Mouse (Mus musculus) forebrain, embryonic 15.5 days (tissue): ENCODE results near the gene Rint1. TPM values are rescaled to one million over a fixed set of nuclear protein-coding genes. Genes with fewer than 3 reads are reported as not detected.

Experiments
- ATAC-seq: fragments of 200-750 bp; cut with Nextera tagmentation; replicated peaks from 2 replicates; pipeline ENCODE4 v1.8.0; 2017; ENCODE audit warnings: mild to moderate bottlenecking, moderate TSS enrichment, moderate library complexity
- H3K27ac ChIP-seq: fragments of 300-500 bp; sonication (generic); replicated peaks from 2 replicates; pipeline ENCODE4 v1.5.1; 2015; ENCODE audit warnings: mild to moderate bottlenecking, inconsistent platforms
- H3K27me3 ChIP-seq: fragments of 300-500 bp; sonication (generic); 2 replicates; pipeline ENCODE4 v1.6.1; 2015; ENCODE audit warnings: inconsistent platforms
- H3K36me3 ChIP-seq: fragments of 300-500 bp; sonication (generic); 2 replicates; pipeline ENCODE4 v1.6.1; 2015; ENCODE audit warnings: mild to moderate bottlenecking, inconsistent platforms
- H3K4me1 ChIP-seq: fragments of 300-500 bp; sonication (generic); 2 replicates; pipeline ENCODE4 v1.6.1; 2015; ENCODE audit warnings: inconsistent platforms
- H3K4me2 ChIP-seq: fragments of 300-500 bp; sonication (generic); replicated peaks from 2 replicates; pipeline ENCODE4 v1.6.1; 2015; ENCODE audit warnings: mild to moderate bottlenecking, inconsistent platforms
- H3K4me3 ChIP-seq: fragments of 300-500 bp; sonication (generic); 2 replicates; pipeline ENCODE4 v1.5.1; 2015; ENCODE audit warnings: mild to moderate bottlenecking, inconsistent platforms
- H3K9ac ChIP-seq: fragments of 300-500 bp; sonication (generic); replicated peaks from 2 replicates; pipeline ENCODE4 v1.6.1; 2015; ENCODE audit warnings: mild to moderate bottlenecking, inconsistent platforms
- H3K9me3 ChIP-seq: fragments of 300-500 bp; sonication (generic); 2 replicates; pipeline ENCODE4 v1.6.1; 2016; ENCODE audit warnings: inconsistent platforms
- WGBS: fragments of 180-500 bp; shearing (Covaris S2); methylation state at CpG from one replicate; pipeline ENCODE4 v1.1.7; 2015; ENCODE audit warnings: mixed read lengths; 5-methylcytosine and 5-hydroxymethylcytosine counted together
- polyA plus RNA-seq: library from polyadenylated mRNA; unstranded; fragments of >200 nt; fragmentation: Nextera tagmentation; extraction: Ambion mirVana; gene quantifications from 2 replicates; pipeline ENCODE4 v1.2.1, GENCODE M21; 2015

Gene Rint1
- polyA plus RNA-seq, 1 experiment from 2014 or later: 28.4 TPM

GRCm38 (mm10) chr5:23857189-23857588 is 69.7 kb downstream of the Rint1 start:
- Histone ChIP-seq H3K9ac (no peak overlapping the region), H3K27me3 (no peaks in the 10 kb centered on the region), H3K4me3 (no peak overlapping the region), H3K36me3 (peaks cover 47% of the 10 kb centered on the region), H3K4me1 (no peaks in the 10 kb centered on the region), H3K4me2 (no peak overlapping the region), H3K9me3 (no peaks in the 10 kb centered on the region), H3K27ac (no peak overlapping the region)
- no peak for ATAC-seq

GRCm38 (mm10) chr5:23858001-23858400 is 70.5 kb downstream of the Rint1 start:
- no peak for ATAC-seq
- no peak overlapping the region for H3K4me3 ChIP-seq
- H3K9me3 ChIP-seq: no peaks in the 10 kb centered on the region
- H3K9ac ChIP-seq: no peak overlapping the region
- WGBS: 91% methylated on average over 3 of the region's 3 CpGs
- H3K36me3 ChIP-seq: peaks cover 40% of the 10 kb centered on the region
- no peak overlapping the region for H3K4me2 ChIP-seq
- no peaks in the 10 kb centered on the region for H3K4me1 ChIP-seq
- H3K27me3 ChIP-seq: no peaks in the 10 kb centered on the region
- no peak overlapping the region for H3K27ac ChIP-seq

GRCm38 (mm10) chr5:23858643-23859042 is 71.1 kb downstream of the Rint1 start:
- Histone ChIP-seq H3K9me3 (no peaks in the 10 kb centered on the region), H3K9ac (no peak overlapping the region), H3K27ac (no peak overlapping the region), H3K36me3 (peaks cover 35% of the 10 kb centered on the region), H3K4me2 (no peak overlapping the region), H3K27me3 (no peaks in the 10 kb centered on the region), H3K4me1 (no peaks in the 10 kb centered on the region), H3K4me3 (no peak overlapping the region)
- no peak for ATAC-seq
- WGBS: 81% methylated on average over 7 of the region's 7 CpGs

GRCm38 (mm10) chr5:23859087-23859718 is 71.7 kb downstream of the Rint1 start:
- Histone ChIP-seq H3K4me2 (no peak overlapping the region), H3K4me3 (no peak overlapping the region), H3K27me3 (no peaks in the 10 kb centered on the region), H3K9me3 (no peaks in the 10 kb centered on the region), H3K36me3 (peaks cover 30% of the 10 kb centered on the region), H3K27ac (no peak overlapping the region), H3K4me1 (no peaks in the 10 kb centered on the region), H3K9ac (no peak overlapping the region)
- WGBS: 89% methylated on average over 1 of the region's 1 CpGs
- ATAC-seq: no peak

GRCm38 (mm10) chr5:23859896-23860295 is 72.4 kb downstream of the Rint1 start:
- H3K4me2 ChIP-seq: no peak overlapping the region
- no peak for ATAC-seq
- no peak overlapping the region for H3K4me3 ChIP-seq
- H3K27me3 ChIP-seq: no peaks in the 10 kb centered on the region
- 80% methylated on average over 5 of the region's 5 CpGs for WGBS
- peaks cover 25% of the 10 kb centered on the region for H3K36me3 ChIP-seq
- no peak overlapping the region for H3K27ac ChIP-seq
- no peaks in the 10 kb centered on the region for H3K4me1 ChIP-seq
- no peaks in the 10 kb centered on the region for H3K9me3 ChIP-seq
- no peak overlapping the region for H3K9ac ChIP-seq

- Histone ChIP-seq H3K4me3 (no peak overlapping the region), H3K27me3 (no peaks in the 10 kb centered on the region), H3K9me3 (no peaks in the 10 kb centered on the region), H3K4me2 (no peak overlapping the region), H3K36me3 (peaks cover 8% of the 10 kb centered on the region; the same call in 1 of the 2 replicates), H3K4me1 (no peaks in the 10 kb centered on the region), H3K27ac (no peak overlapping the region), H3K9ac (no peak overlapping the region)
- no peak for ATAC-seq
- 94% methylated on average over 9 of the region's 9 CpGs for WGBS
These were observed 74.2 kb downstream of the Rint1 start for GRCm38 (mm10) chr5:23861721-23862120.

GRCm38 (mm10) chr5:23862291-23862690 is 74.8 kb downstream of the Rint1 start:
- WGBS: 79% methylated on average over 5 of the region's 5 CpGs
- no peak overlapping the region for H3K9ac ChIP-seq
- H3K27me3 ChIP-seq: no peaks in the 10 kb centered on the region
- peaks cover 7% of the 10 kb centered on the region; the same call in 1 of the 2 replicates for H3K36me3 ChIP-seq
- no peak overlapping the region for H3K4me3 ChIP-seq
- ATAC-seq: no peak
- no peaks in the 10 kb centered on the region for H3K9me3 ChIP-seq
- H3K4me1 ChIP-seq: no peaks in the 10 kb centered on the region
- H3K4me2 ChIP-seq: no peak overlapping the region
- no peak overlapping the region for H3K27ac ChIP-seq

- no peak for ATAC-seq
- no peaks in the 10 kb centered on the region for H3K4me1 ChIP-seq
- peaks cover under 1% of the 10 kb centered on the region; the same call in 1 of the 2 replicates for H3K36me3 ChIP-seq
- H3K27me3 ChIP-seq: no peaks in the 10 kb centered on the region
- no peak overlapping the region for H3K27ac ChIP-seq
- no peaks in the 10 kb centered on the region for H3K9me3 ChIP-seq
- WGBS: 81% methylated on average over 7 of the region's 7 CpGs
- no peak overlapping the region for H3K4me3 ChIP-seq
- no peak overlapping the region for H3K4me2 ChIP-seq
- H3K9ac ChIP-seq: no peak overlapping the region
These were observed 75.9 kb downstream of the Rint1 start for GRCm38 (mm10) chr5:23863166-23864053.

- Histone ChIP-seq H3K4me1 (no peaks in the 10 kb centered on the region), H3K4me3 (no peak overlapping the region), H3K27ac (no peak overlapping the region), H3K27me3 (no peaks in the 10 kb centered on the region), H3K9ac (no peak overlapping the region), H3K36me3 (no peaks in the 10 kb centered on the region), H3K4me2 (no peak overlapping the region), H3K9me3 (no peaks in the 10 kb centered on the region)
- no peak for ATAC-seq
- WGBS: 87% methylated on average over 13 of the region's 13 CpGs
These were observed 76.8 kb downstream of the Rint1 start for GRCm38 (mm10) chr5:23864054-23864965.

GRCm38 (mm10) chr5:23865941-23866340 is 78.4 kb downstream of the Rint1 start:
- Histone ChIP-seq H3K4me2 (no peak overlapping the region), H3K9ac (no peak overlapping the region), H3K27ac (no peak overlapping the region), H3K36me3 (no peaks in the 10 kb centered on the region), H3K4me3 (no peak overlapping the region), H3K9me3 (no peaks in the 10 kb centered on the region), H3K4me1 (no peaks in the 10 kb centered on the region), H3K27me3 (no peaks in the 10 kb centered on the region)
- ATAC-seq: no peak
- WGBS: 79% methylated on average over 5 of the region's 5 CpGs
